Mouse (Mus musculus): ENCODE results near the gene Utf1. TPM values are rescaled to one million over a fixed set of nuclear protein-coding genes. Genes with fewer than 3 reads are reported as not detected.

The Utf1 gene
- polyA plus RNA-seq, 1 experiment from 2014 or later = not detected

DNA sequence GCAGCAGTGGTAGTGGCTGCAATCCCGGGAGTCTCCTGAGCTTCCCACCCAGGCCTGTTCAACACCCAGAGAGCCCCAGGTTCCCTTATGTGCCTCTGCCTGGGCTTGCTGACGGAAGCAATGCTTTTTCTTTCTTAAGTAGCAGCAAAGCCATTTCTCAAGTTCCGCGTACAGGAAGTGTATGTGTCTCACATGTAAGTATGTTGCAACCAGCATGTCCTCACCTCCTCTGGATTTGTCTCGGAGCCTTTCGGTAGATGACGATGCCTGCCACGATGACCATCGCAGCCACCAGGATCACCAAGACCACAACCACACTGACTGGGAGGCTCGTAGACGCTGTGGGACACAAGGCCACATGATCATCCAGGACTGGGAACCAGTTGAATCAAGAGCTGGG lies 40.9 kb downstream of the Utf1 start:
- H3K27me3 ChIP-seq (ENCODE audit: insufficient read depth, poor library complexity, severe bottlenecking) = peaks cover 7% of the 10 kb centered on the region
- no peak for DNase-seq (ENCODE audit: low spot score)
- H3K9me3 ChIP-seq = no peaks in the 10 kb centered on the region
- H3K4me1 ChIP-seq (replicated peaks) = no peaks in the 10 kb centered on the region
- peaks cover 11% of the 10 kb centered on the region for H3K36me3 ChIP-seq
- no peak overlapping the region for H3K27ac ChIP-seq
- H3K4me3 ChIP-seq = no peak overlapping the region
- 91% methylated on average over 11 of the region's 11 CpGs for WGBS

- Histone ChIP-seq H3K9me3 (no peaks in the 10 kb centered on the region), H3K4me3 (no peak overlapping the region), H3K27ac (no peak overlapping the region), H3K4me1 (replicated peaks) (no peaks in the 10 kb centered on the region), H3K36me3 (peaks cover 11% of the 10 kb centered on the region), H3K27me3 (ENCODE audit: insufficient read depth, poor library complexity, severe bottlenecking) (no peaks in the 10 kb centered on the region)
- DNase-seq (ENCODE audit: low spot score) = no peak
- 89% methylated on average over 9 of the region's 9 CpGs for WGBS
Measured at GRCm38 (mm10) chr7:139988272-139988671, 44.7 kb downstream of the Utf1 start.

- no peaks in the 10 kb centered on the region for H3K27me3 ChIP-seq (ENCODE audit: insufficient read depth, poor library complexity, severe bottlenecking)
- no peaks in the 10 kb centered on the region for H3K4me1 ChIP-seq (replicated peaks)
- H3K27ac ChIP-seq = no peak overlapping the region
- 77% methylated on average over 8 of the region's 8 CpGs for WGBS
- H3K36me3 ChIP-seq = peaks cover 26% of the 10 kb centered on the region
- no peaks in the 10 kb centered on the region for H3K9me3 ChIP-seq
- H3K4me3 ChIP-seq = no peak overlapping the region
- DNase-seq (ENCODE audit: low spot score) = no peak
Measured at GRCm38 (mm10) chr7:139990864-139991394, 47.3 kb downstream of the Utf1 start.

DNA sequence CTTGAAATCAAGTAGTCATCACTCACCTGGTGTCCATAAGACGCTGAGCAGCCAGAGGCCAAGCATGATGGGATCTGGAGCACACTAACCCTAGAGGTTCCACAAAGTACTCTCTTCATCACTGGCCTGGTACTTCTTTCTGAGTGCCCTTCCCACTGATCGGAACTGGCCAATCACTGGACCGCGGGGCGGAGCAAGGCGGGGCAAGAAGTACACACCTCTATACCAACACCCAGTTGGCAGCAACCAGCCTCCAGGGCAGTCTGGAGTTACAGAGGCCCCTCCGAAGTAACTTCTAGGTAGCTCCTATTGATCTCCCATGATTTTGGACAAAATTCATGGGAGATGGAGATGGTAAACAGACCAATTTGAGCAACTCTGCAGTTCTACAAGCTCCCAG lies 48.8 kb downstream of the Utf1 start, which contains the start of gene Adam8:
Gene Adam8, minus strand, starts transcription at position 157 of the 400 bp plus-strand sequence.
- WGBS = 31% methylated on average over 7 of the region's 7 CpGs
- Histone ChIP-seq H3K9me3 (no peaks in the 10 kb centered on the region), H3K27ac (no peak within 1 kb of the TSS), H3K36me3 (peaks cover 37% of the 10 kb centered on the region), H3K4me3 (no peak within 1 kb of the TSS), H3K4me1 (replicated peaks) (no peaks in the 10 kb centered on the region), H3K27me3 (ENCODE audit: insufficient read depth, poor library complexity, severe bottlenecking) (no peaks in the 10 kb centered on the region)
- no peak for DNase-seq (ENCODE audit: low spot score)

- peaks cover 48% of the 10 kb centered on the region for H3K36me3 ChIP-seq
- 88% methylated on average over 6 of the region's 6 CpGs for WGBS
- no peak for DNase-seq (ENCODE audit: low spot score)
- H3K27me3 ChIP-seq (ENCODE audit: insufficient read depth, poor library complexity, severe bottlenecking) = no peaks in the 10 kb centered on the region
- no peak overlapping the region for H3K4me3 ChIP-seq
- no peaks in the 10 kb centered on the region for H3K9me3 ChIP-seq
- no peak overlapping the region for H3K27ac ChIP-seq
- H3K4me1 ChIP-seq (replicated peaks) = no peaks in the 10 kb centered on the region
Measured at GRCm38 (mm10) chr7:139993532-139993931, 49.9 kb downstream of the Utf1 start.

GRCm38 (mm10) chr7:139994202-139994601 lies 50.6 kb downstream of the Utf1 start:
- DNase-seq (ENCODE audit: low spot score) = no peak
- H3K27me3 ChIP-seq (ENCODE audit: insufficient read depth, poor library complexity, severe bottlenecking) = no peaks in the 10 kb centered on the region
- H3K9me3 ChIP-seq = no peaks in the 10 kb centered on the region
- H3K4me1 ChIP-seq (replicated peaks) = no peaks in the 10 kb centered on the region
- no peak overlapping the region for H3K4me3 ChIP-seq
- no peak overlapping the region for H3K27ac ChIP-seq
- WGBS = 84% methylated on average over 4 of the region's 4 CpGs
- peaks cover 54% of the 10 kb centered on the region for H3K36me3 ChIP-seq

- Histone ChIP-seq H3K36me3 (peaks cover 59% of the 10 kb centered on the region), H3K4me3 (no peak overlapping the region), H3K4me1 (replicated peaks) (no peaks in the 10 kb centered on the region), H3K27me3 (ENCODE audit: insufficient read depth, poor library complexity, severe bottlenecking) (no peaks in the 10 kb centered on the region), H3K27ac (no peak overlapping the region), H3K9me3 (no peaks in the 10 kb centered on the region)
- WGBS = 29% methylated on average over 3 of the region's 3 CpGs
- peak; percentile 56 for DNase-seq (ENCODE audit: low spot score)
Measured at GRCm38 (mm10) chr7:139994676-139995075, 51.1 kb downstream of the Utf1 start.

MicroRNA genes within 50 kb of the gene (microRNA counts, 519-probe panel; counts per million panel counts)
- microRNA mmu-miR-202-3p (1,255 counts per million, percentile 77 among the panel's probes with 10 or more counts), microRNA mmu-miR-202-5p (3,619 counts per million, percentile 86 among the panel's probes with 10 or more counts)

Other genes starting within 250 kb of the Utf1 start
- gene Adgra1, start 109.6 kb upstream of the Utf1 start, polyA plus RNA-seq (2016; fragmentation: Nextera tagmentation; extraction: Ambion mirVana) = 8.2 and 19.2 TPM in 2 replicates
- 0.58 and 1.0 TPM in 2 replicates for gene Kndc1, start 49.1 kb upstream of the Utf1 start, polyA plus RNA-seq (2016; fragmentation: Nextera tagmentation; extraction: Ambion mirVana)
- 1.0 and 1.1 TPM in 2 replicates for gene 6430531B16Rik, start 35.0 kb downstream of the Utf1 start, polyA plus RNA-seq (2016; fragmentation: Nextera tagmentation; extraction: Ambion mirVana)
- 2.4 and 4.1 TPM in 2 replicates for gene Adam8, start 48.8 kb downstream of the Utf1 start, polyA plus RNA-seq (2016; fragmentation: Nextera tagmentation; extraction: Ambion mirVana)
- gene Zfp511, start 92.6 kb downstream of the Utf1 start, polyA plus RNA-seq (2016; fragmentation: Nextera tagmentation; extraction: Ambion mirVana) = 48.3 and 53.1 TPM in 2 replicates
- 82.2 and 82.5 TPM in 2 replicates for gene Tubgcp2, start 92.9 kb downstream of the Utf1 start, polyA plus RNA-seq (2016; fragmentation: Nextera tagmentation; extraction: Ambion mirVana)
- gene Msx3, start 105.3 kb downstream of the Utf1 start, polyA plus RNA-seq (2016; fragmentation: Nextera tagmentation; extraction: Ambion mirVana) = 95.9 and 105 TPM in 2 replicates
- gene Caly, start 138.8 kb downstream of the Utf1 start, polyA plus RNA-seq (2016; fragmentation: Nextera tagmentation; extraction: Ambion mirVana) = 2.7 and 7.2 TPM in 2 replicates
- gene Prap1, start 149.6 kb downstream of the Utf1 start, polyA plus RNA-seq (2016; fragmentation: Nextera tagmentation; extraction: Ambion mirVana) = not detected in 2 replicates
- gene Fuom, start 158.7 kb downstream of the Utf1 start, polyA plus RNA-seq (2016; fragmentation: Nextera tagmentation; extraction: Ambion mirVana) = 13.6 and 17.9 TPM in 2 replicates
- gene Paox, start 172.0 kb downstream of the Utf1 start, polyA plus RNA-seq (2016; fragmentation: Nextera tagmentation; extraction: Ambion mirVana) = 15.7 and 21.7 TPM in 2 replicates
- 153 and 156 TPM in 2 replicates for gene Echs1, start 172.7 kb downstream of the Utf1 start, polyA plus RNA-seq (2016; fragmentation: Nextera tagmentation; extraction: Ambion mirVana)
- gene Mtg1, start 193.8 kb downstream of the Utf1 start, polyA plus RNA-seq (2016; fragmentation: Nextera tagmentation; extraction: Ambion mirVana) = 29.4 and 30.1 TPM in 2 replicates
- gene Sprn, start 211.1 kb downstream of the Utf1 start, polyA plus RNA-seq (2016; fragmentation: Nextera tagmentation; extraction: Ambion mirVana) = 0.46 and 1.4 TPM in 2 replicates
- gene Olfr522, start 221.0 kb downstream of the Utf1 start, polyA plus RNA-seq (2016; fragmentation: Nextera tagmentation; extraction: Ambion mirVana) = not detected in 2 replicates
- gene Olfr523, start 229.4 kb downstream of the Utf1 start, polyA plus RNA-seq (2016; fragmentation: Nextera tagmentation; extraction: Ambion mirVana) = not detected in 2 replicates

All from hindbrain, embryonic 10.5 days (tissue).